Mouse (Mus musculus) lung, adult 2 months (tissue): ENCODE results near the gene Prr36.

Experiments
- CTCF ChIP-seq: fragments of 200-500 bp; IDR thresholded peaks from 2 replicates; pipeline ENCODE4 v1.5.1; 2011; ENCODE audit warnings: mild to moderate bottlenecking, low read length, control low read depth; ENCODE audit not compliant: insufficient read depth
- POLR2A ChIP-seq: fragments of 200-500 bp; IDR thresholded peaks from 2 replicates; pipeline ENCODE4 v1.6.1; 2011; ENCODE audit warnings: low read depth, mild to moderate bottlenecking, control low read depth, low read length, borderline replicate concordance; ENCODE audit errors: extremely low read depth

GRCm38 (mm10) chr8:4227919-4228318 lies 10.7 kb upstream of the Prr36 start:
- TF ChIP-seq CTCF (no peak), POLR2A (no peak)
